Mouse (Mus musculus): ENCODE measurements around the gene Mbnl2. TPM values are rescaled to one million over a fixed set of nuclear protein-coding genes. Genes with fewer than 3 reads are reported as not detected.

Mbnl2 gene
- polyA plus RNA-seq (2012; rRNA removed) = 18.9 and 28.9 TPM in 2 replicates

- Histone ChIP-seq H3K4me1 (ENCODE audit: control insufficient read depth, insufficient read depth, insufficient read length) (peaks cover 13% of the 10 kb centered on the region), H3K27ac (ENCODE audit: insufficient read depth, low read length) (peak within 1 kb of the TSS; percentile 90), H3K4me3 (ENCODE audit: extremely low read depth, insufficient read depth, insufficient read length) (peak within 1 kb of the TSS; percentile 86), H3K27me3 (ENCODE audit: control insufficient read depth, insufficient read depth, low read length) (no peaks in the 10 kb centered on the region), H3K36me3 (ENCODE audit: control insufficient read depth, insufficient read depth, low read length) (no peaks in the 10 kb centered on the region)
- DNase-seq (ENCODE audit: low read depth in 1 of 2, low spot score in 2 of 2) = peak; percentile 84 to 94
- TF ChIP-seq CTCF (IDR thresholded peaks at IDR 0.05; ENCODE audit: extremely low read depth, insufficient read depth, insufficient read length, insufficient replicate concordance) (no peak), POLR2A (IDR thresholded peaks at IDR 0.05; ENCODE audit: low read depth, low read length) (peak; percentile 60; the same call in 1 of the 2 replicates)
- 1% methylated on average over 35 of the region's 35 CpGs for WGBS
Measured at GRCm38 (mm10) chr14:120275246-120276238, at the start of gene Mbnl2. TSS of gene Mbnl2 (plus strand) at chr14:120275669.

GRCm38 (mm10) chr14:120232076-120232496, 43.4 kb upstream of the Mbnl2 start:
- H3K27me3 ChIP-seq (ENCODE audit: control insufficient read depth, insufficient read depth, low read length) = no peaks in the 10 kb centered on the region
- TF ChIP-seq CTCF (IDR thresholded peaks at IDR 0.05; ENCODE audit: extremely low read depth, insufficient read depth, insufficient read length, insufficient replicate concordance) = no peak
- TF ChIP-seq POLR2A (IDR thresholded peaks at IDR 0.05; ENCODE audit: low read depth, low read length) = no peak
- WGBS = 42% methylated on average over 7 of the region's 7 CpGs

DNA sequence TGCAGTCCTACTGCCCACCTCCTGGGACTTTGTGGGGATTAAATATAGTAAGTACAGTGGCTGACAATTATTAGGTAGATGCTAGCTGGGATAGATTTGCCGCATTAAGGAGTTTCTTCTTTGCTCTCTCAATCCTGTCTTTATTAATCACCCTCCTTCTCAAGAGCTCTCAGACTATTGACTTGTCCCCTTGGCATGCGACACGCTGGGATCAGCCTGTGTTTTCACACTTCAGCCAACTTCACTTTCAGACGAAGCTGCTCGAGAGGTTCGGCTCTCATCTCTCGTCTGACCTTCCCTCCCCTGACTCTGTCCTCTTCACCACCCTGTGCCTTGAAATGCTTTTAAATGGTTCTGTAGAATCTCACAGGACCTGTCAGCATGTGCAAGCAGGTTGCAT, 39.9 kb upstream of the Mbnl2 start:
- Histone ChIP-seq H3K36me3 (ENCODE audit: control insufficient read depth, insufficient read depth, low read length) (no peaks in the 10 kb centered on the region), H3K4me1 (ENCODE audit: control insufficient read depth, insufficient read depth, insufficient read length) (no peaks in the 10 kb centered on the region), H3K27me3 (ENCODE audit: control insufficient read depth, insufficient read depth, low read length) (no peaks in the 10 kb centered on the region), H3K4me3 (ENCODE audit: extremely low read depth, insufficient read depth, insufficient read length) (no peak overlapping the region), H3K27ac (ENCODE audit: insufficient read depth, low read length) (no peak overlapping the region)
- WGBS = 90% methylated on average over 7 of the region's 7 CpGs
- TF ChIP-seq POLR2A (IDR thresholded peaks at IDR 0.05; ENCODE audit: low read depth, low read length) (no peak), CTCF (IDR thresholded peaks at IDR 0.05; ENCODE audit: extremely low read depth, insufficient read depth, insufficient read length, insufficient replicate concordance) (no peak)
- DNase-seq (ENCODE audit: low read depth in 1 of 2, low spot score in 2 of 2) = no peak

More at GRCm38 (mm10) chr14:120232076-120232496, 43.4 kb upstream of the Mbnl2 start:
- no peaks in the 10 kb centered on the region for H3K4me1 ChIP-seq (ENCODE audit: control insufficient read depth, insufficient read depth, insufficient read length)
- H3K4me3 ChIP-seq (ENCODE audit: extremely low read depth, insufficient read depth, insufficient read length) = no peak overlapping the region
- no peak for DNase-seq (ENCODE audit: low read depth in 1 of 2, low spot score in 2 of 2)
- no peaks in the 10 kb centered on the region for H3K36me3 ChIP-seq (ENCODE audit: control insufficient read depth, insufficient read depth, low read length)
- H3K27ac ChIP-seq (ENCODE audit: insufficient read depth, low read length) = no peak overlapping the region

DNA sequence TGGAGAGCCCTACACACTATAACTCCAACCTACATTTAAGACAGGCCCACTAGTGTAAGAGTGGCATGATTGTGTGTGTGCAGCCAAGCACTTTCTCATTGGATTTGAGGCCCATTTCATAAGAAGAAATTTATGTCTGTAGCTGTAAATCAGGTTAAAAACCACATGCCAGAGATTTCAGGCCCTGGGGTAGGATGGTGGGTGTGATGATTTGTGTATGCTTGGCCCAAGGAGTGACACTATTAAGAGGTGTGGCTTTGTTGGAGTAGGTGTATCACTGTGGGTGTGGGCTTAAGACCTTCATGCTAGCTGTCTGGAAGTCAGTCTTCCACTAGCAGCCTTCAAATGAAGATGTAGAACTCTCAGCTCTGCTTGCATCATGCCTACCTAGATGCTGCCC, 37.0 kb upstream of the Mbnl2 start:
- Histone ChIP-seq H3K27ac (ENCODE audit: insufficient read depth, low read length) (no peak overlapping the region), H3K27me3 (ENCODE audit: control insufficient read depth, insufficient read depth, low read length) (no peaks in the 10 kb centered on the region), H3K4me3 (ENCODE audit: extremely low read depth, insufficient read depth, insufficient read length) (no peak overlapping the region), H3K4me1 (ENCODE audit: control insufficient read depth, insufficient read depth, insufficient read length) (no peaks in the 10 kb centered on the region), H3K36me3 (ENCODE audit: control insufficient read depth, insufficient read depth, low read length) (no peaks in the 10 kb centered on the region)
- TF ChIP-seq POLR2A (IDR thresholded peaks at IDR 0.05; ENCODE audit: low read depth, low read length) = no peak
- TF ChIP-seq CTCF (IDR thresholded peaks at IDR 0.05; ENCODE audit: extremely low read depth, insufficient read depth, insufficient read length, insufficient replicate concordance) = no peak
- DNase-seq (ENCODE audit: low read depth in 1 of 2, low spot score in 2 of 2) = no peak

- no peak for TF ChIP-seq POLR2A (IDR thresholded peaks at IDR 0.05; ENCODE audit: low read depth, low read length)
- Histone ChIP-seq H3K27me3 (ENCODE audit: control insufficient read depth, insufficient read depth, low read length) (no peaks in the 10 kb centered on the region), H3K4me3 (ENCODE audit: extremely low read depth, insufficient read depth, insufficient read length) (no peak overlapping the region), H3K27ac (ENCODE audit: insufficient read depth, low read length) (no peak overlapping the region), H3K4me1 (ENCODE audit: control insufficient read depth, insufficient read depth, insufficient read length) (no peaks in the 10 kb centered on the region), H3K36me3 (ENCODE audit: control insufficient read depth, insufficient read depth, low read length) (no peaks in the 10 kb centered on the region)
- no peak for DNase-seq (ENCODE audit: low read depth in 1 of 2, low spot score in 2 of 2)
- WGBS = 28% methylated on average over 4 of the region's 4 CpGs
Measured at GRCm38 (mm10) chr14:120240209-120240608, 35.3 kb upstream of the Mbnl2 start.

GRCm38 (mm10) chr14:120242711-120243110, 32.8 kb upstream of the Mbnl2 start:
- TF ChIP-seq CTCF (IDR thresholded peaks at IDR 0.05; ENCODE audit: extremely low read depth, insufficient read depth, insufficient read length, insufficient replicate concordance) (no peak), POLR2A (IDR thresholded peaks at IDR 0.05; ENCODE audit: low read depth, low read length) (no peak)
- Histone ChIP-seq H3K4me3 (ENCODE audit: extremely low read depth, insufficient read depth, insufficient read length) (no peak overlapping the region), H3K4me1 (ENCODE audit: control insufficient read depth, insufficient read depth, insufficient read length) (no peaks in the 10 kb centered on the region), H3K36me3 (ENCODE audit: control insufficient read depth, insufficient read depth, low read length) (no peaks in the 10 kb centered on the region), H3K27me3 (ENCODE audit: control insufficient read depth, insufficient read depth, low read length) (no peaks in the 10 kb centered on the region), H3K27ac (ENCODE audit: insufficient read depth, low read length) (no peak overlapping the region)
- 92% methylated on average over 5 of the region's 5 CpGs for WGBS
- no peak for DNase-seq (ENCODE audit: low read depth in 1 of 2, low spot score in 2 of 2)
